Mouse (Mus musculus): Measurements from ENCODE around the gene Cpt1c. TPM values are rescaled to one million over a fixed set of nuclear protein-coding genes. Genes with fewer than 3 reads are reported as not detected.
A peak's percentile ranks its signal among the peaks of the same experiment; 100 is the strongest.
"Not testable (repeated sequence)": the region's sequence is repeated elsewhere in the genome, so short reads cannot be mapped to it uniquely, and the experiment has no call there.

Gene Cpt1c
- polyA plus RNA-seq (2016; fragmentation: Nextera tagmentation; extraction: Ambion mirVana), result 42.8 and 44.2 TPM in 2 replicates

- Histone ChIP-seq H3K4me3 (peak within 1 kb of the TSS; percentile 43), H3K27ac (peak within 1 kb of the TSS; percentile 94), H3K9me3 (replicated peaks) (no peaks in the 10 kb centered on the region), H3K36me3 (peaks cover 45% of the 10 kb centered on the region), H3K27me3 (no peaks in the 10 kb centered on the region), H3K4me1 (peaks cover 32% of the 10 kb centered on the region), H3K4me2 (replicated peaks) (peak within 1 kb of the TSS; percentile 82), H3K9ac (peak within 1 kb of the TSS; percentile 75)
- 2% methylated on average over 22 of the region's 22 CpGs for WGBS
- peak; percentile 58 for ATAC-seq (ENCODE audit: low FRiP score)
Measured at GRCm38 (mm10) chr7:44974383-44975116, at the start of gene Cpt1c. Gene Cpt1c (minus strand): TSS chr7:44974851.

GRCm38 (mm10) chr7:45023711-45024110 is 49.1 kb upstream of the Cpt1c start:
- ATAC-seq (ENCODE audit: low FRiP score); H3K4me2 ChIP-seq (replicated peaks); H3K9ac ChIP-seq; H3K27ac ChIP-seq; H3K4me3 ChIP-seq; H3K9me3 ChIP-seq (replicated peaks); H3K27me3 ChIP-seq: not testable (repeated sequence)
- H3K4me1 ChIP-seq, result peaks cover 15% of the 10 kb centered on the region
- 84% methylated on average over 5 of the region's 5 CpGs for WGBS
- H3K36me3 ChIP-seq, result peaks cover 22% of the 10 kb centered on the region

GRCm38 (mm10) chr7:45020225-45020624 is 45.6 kb upstream of the Cpt1c start:
- 79% methylated on average over 9 of the region's 9 CpGs for WGBS

GRCm38 (mm10) chr7:45019031-45019571 is 44.5 kb upstream of the Cpt1c start:
- Histone ChIP-seq H3K36me3 (no peaks in the 10 kb centered on the region), H3K4me3 (no peak overlapping the region), H3K4me2 (replicated peaks) (peak overlapping the region; percentile 86; the same call in 1 of the 2 replicates), H3K9me3 (replicated peaks) (no peaks in the 10 kb centered on the region), H3K27me3 (0 out of 2 replicates have a peak, but pooled peaks cover 3% of the 10 kb centered on the region), H3K27ac (no peak overlapping the region), H3K4me1 (peaks cover 30% of the 10 kb centered on the region), H3K9ac (no peak overlapping the region)
- WGBS, result 44% methylated on average over 8 of the region's 8 CpGs
- ATAC-seq (ENCODE audit: low FRiP score), result no peak

More at GRCm38 (mm10) chr7:45020225-45020624, 45.6 kb upstream of the Cpt1c start:
- peaks cover 20% of the 10 kb centered on the region for H3K4me1 ChIP-seq
- no peak overlapping the region for H3K4me2 ChIP-seq (replicated peaks)
- no peak for ATAC-seq (ENCODE audit: low FRiP score)
- no peak overlapping the region for H3K4me3 ChIP-seq
- H3K27me3 ChIP-seq, result 0 out of 2 replicates have a peak, but pooled peaks cover 3% of the 10 kb centered on the region
- H3K9ac ChIP-seq, result no peak overlapping the region; the same call in 1 of the 2 replicates
- H3K36me3 ChIP-seq, result no peaks in the 10 kb centered on the region
- H3K27ac ChIP-seq, result no peak overlapping the region
- H3K9me3 ChIP-seq (replicated peaks), result no peaks in the 10 kb centered on the region

- ATAC-seq (ENCODE audit: low FRiP score), result peak; percentile 77
- under 1% methylated on average over 35 of the region's 36 CpGs for WGBS
- peak within 1 kb of the TSS; percentile 93 for H3K4me3 ChIP-seq
- H3K27me3 ChIP-seq, result 0 out of 2 replicates have a peak, but pooled peaks cover 3% of the 10 kb centered on the region
- peak within 1 kb of the TSS; percentile 85 for H3K27ac ChIP-seq
- H3K9me3 ChIP-seq (replicated peaks), result no peaks in the 10 kb centered on the region
- H3K4me2 ChIP-seq (replicated peaks), result peak within 1 kb of the TSS; percentile 86
- peaks cover 34% of the 10 kb centered on the region for H3K4me1 ChIP-seq
- peak within 1 kb of the TSS; percentile 69 for H3K9ac ChIP-seq
- peaks cover 10% of the 10 kb centered on the region for H3K36me3 ChIP-seq
Measured at GRCm38 (mm10) chr7:45017242-45018061, 42.8 kb upstream of the Cpt1c start, which contains the start of gene Rras. Gene Rras (plus strand): TSS chr7:45017961.

- peaks cover 17% of the 10 kb centered on the region for H3K36me3 ChIP-seq
- 3% methylated on average over 4 of the region's 4 CpGs for WGBS
- no peaks in the 10 kb centered on the region for H3K9me3 ChIP-seq (replicated peaks)
- no peak; the same call in 1 of the 2 replicates for ATAC-seq (ENCODE audit: low FRiP score)
- H3K9ac ChIP-seq, result peak overlapping the region; percentile 51
- H3K4me3 ChIP-seq, result peak overlapping the region; percentile 93
- H3K4me1 ChIP-seq, result peaks cover 34% of the 10 kb centered on the region
- H3K27ac ChIP-seq, result peak overlapping the region; percentile 85
- H3K27me3 ChIP-seq, result 0 out of 2 replicates have a peak, but pooled peaks cover 3% of the 10 kb centered on the region
- peak overlapping the region; percentile 86 for H3K4me2 ChIP-seq (replicated peaks)
Measured at GRCm38 (mm10) chr7:45016761-45017160, 42.1 kb upstream of the Cpt1c start.

GRCm38 (mm10) chr7:45015957-45016612 is 41.4 kb upstream of the Cpt1c start, which contains the start of gene Scaf1:
Gene Scaf1 (minus strand): TSS chr7:45016363.
- H3K4me3 ChIP-seq, result peak within 1 kb of the TSS; percentile 93
- no peaks in the 10 kb centered on the region for H3K9me3 ChIP-seq (replicated peaks)
- peaks cover 34% of the 10 kb centered on the region for H3K4me1 ChIP-seq
- peak; percentile 94 for ATAC-seq (ENCODE audit: low FRiP score)
- WGBS, result under 1% methylated on average over 66 of the region's 69 CpGs
- peak within 1 kb of the TSS; percentile 87 for H3K27ac ChIP-seq
- peak within 1 kb of the TSS; percentile 86 for H3K4me2 ChIP-seq (replicated peaks)
- 0 out of 2 replicates have a peak, but pooled peaks cover 3% of the 10 kb centered on the region for H3K27me3 ChIP-seq
- H3K36me3 ChIP-seq, result peaks cover 24% of the 10 kb centered on the region
- peak within 1 kb of the TSS; percentile 97 for H3K9ac ChIP-seq

GRCm38 (mm10) chr7:45015344-45015956 is 40.8 kb upstream of the Cpt1c start:
- WGBS, result 1% methylated on average over 20 of the region's 20 CpGs
- H3K4me1 ChIP-seq, result peaks cover 34% of the 10 kb centered on the region
- H3K36me3 ChIP-seq, result peaks cover 26% of the 10 kb centered on the region
- no peaks in the 10 kb centered on the region for H3K9me3 ChIP-seq (replicated peaks)
- peak overlapping the region; percentile 97 for H3K9ac ChIP-seq
- H3K27me3 ChIP-seq, result 0 out of 2 replicates have a peak, but pooled peaks cover 3% of the 10 kb centered on the region
- peak overlapping the region; percentile 87 for H3K27ac ChIP-seq
- no peak for ATAC-seq (ENCODE audit: low FRiP score)
- peak overlapping the region; percentile 93 for H3K4me3 ChIP-seq
- H3K4me2 ChIP-seq (replicated peaks), result peak overlapping the region; percentile 86

GRCm38 (mm10) chr7:45014096-45014451 is 39.4 kb upstream of the Cpt1c start:
- Histone ChIP-seq H3K4me1 (peaks cover 33% of the 10 kb centered on the region), H3K36me3 (peaks cover 40% of the 10 kb centered on the region), H3K27ac (no peak overlapping the region), H3K9me3 (replicated peaks) (no peaks in the 10 kb centered on the region), H3K4me2 (replicated peaks) (0 out of 2 replicates have a peak overlapping the region, but pooled peaks have one; percentile 86), H3K4me3 (no peak overlapping the region), H3K9ac (no peak overlapping the region), H3K27me3 (no peaks in the 10 kb centered on the region)
- no peak for ATAC-seq (ENCODE audit: low FRiP score)
- 96% methylated on average over 3 of the region's 3 CpGs for WGBS

- H3K36me3 ChIP-seq, result peaks cover 44% of the 10 kb centered on the region
- H3K4me3 ChIP-seq, result no peak overlapping the region
- H3K4me1 ChIP-seq, result peaks cover 31% of the 10 kb centered on the region
- H3K27me3 ChIP-seq, result no peaks in the 10 kb centered on the region
- no peaks in the 10 kb centered on the region for H3K9me3 ChIP-seq (replicated peaks)
- no peak for ATAC-seq (ENCODE audit: low FRiP score)
- 97% methylated on average over 16 of the region's 16 CpGs for WGBS
- H3K4me2 ChIP-seq (replicated peaks), result no peak overlapping the region
- no peak overlapping the region for H3K9ac ChIP-seq
- no peak overlapping the region for H3K27ac ChIP-seq
Measured at GRCm38 (mm10) chr7:45013366-45014095, 38.9 kb upstream of the Cpt1c start.
